Mouse (Mus musculus): ENCODE results near the gene Cir1. TPM values are rescaled to one million over a fixed set of nuclear protein-coding genes. Genes with fewer than 3 reads are reported as not detected.

Cir1 gene
- 33.0 TPM for polyA plus RNA-seq (2017; shearing (Covaris generic))

DNA sequence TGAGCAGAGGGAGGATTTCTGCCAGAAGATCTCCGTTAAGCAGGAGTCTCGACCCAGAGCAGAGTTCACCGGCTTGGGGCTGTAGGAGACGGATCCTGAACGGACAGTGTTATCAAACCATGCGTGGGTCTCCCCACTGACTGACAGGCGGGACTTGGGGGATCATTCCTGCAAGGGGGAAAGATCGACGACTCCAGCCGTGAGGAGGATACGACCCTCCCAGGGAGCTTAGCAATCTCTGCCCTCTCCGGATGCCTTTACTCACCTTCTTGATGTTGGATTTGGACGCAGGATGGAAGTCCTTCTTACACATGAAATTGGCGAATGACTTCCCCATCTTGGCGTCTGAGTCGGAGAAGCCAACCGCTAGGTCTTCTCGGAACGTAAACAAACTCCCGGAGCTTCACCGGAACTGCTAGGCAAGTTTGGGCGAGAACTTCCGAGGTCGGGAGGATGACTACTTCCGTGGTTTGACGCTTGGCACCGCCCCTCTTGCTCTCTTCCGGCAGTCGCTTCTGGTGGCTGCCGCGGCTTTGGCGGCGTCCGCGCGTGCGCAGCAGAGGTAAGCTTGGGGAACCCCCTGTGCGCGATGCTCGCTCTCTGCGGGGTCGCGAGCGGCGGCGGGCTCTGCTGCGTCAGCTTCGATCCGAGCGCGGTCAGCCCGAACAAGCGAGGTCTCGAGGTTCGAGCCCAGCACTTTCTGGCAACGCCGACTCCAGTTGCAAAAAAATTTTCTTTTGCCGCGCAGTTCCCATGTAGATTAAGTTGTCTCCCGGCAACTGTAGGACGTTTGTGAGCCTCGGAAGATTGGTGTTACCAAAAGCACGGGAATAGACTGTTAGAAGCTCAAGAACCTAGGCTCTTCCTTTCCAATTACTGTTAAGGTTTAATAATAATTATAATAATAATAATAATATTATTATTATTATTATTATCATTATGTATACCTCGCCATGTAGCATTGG, at the start of gene Cir1, which contains the start of gene Scrn3:
Gene Cir1, minus strand, starts transcription at position 550 of the 965 bp plus-strand sequence.
Gene Scrn3, plus strand, starts transcription at position 450 of the 965 bp plus-strand sequence.

DNA sequence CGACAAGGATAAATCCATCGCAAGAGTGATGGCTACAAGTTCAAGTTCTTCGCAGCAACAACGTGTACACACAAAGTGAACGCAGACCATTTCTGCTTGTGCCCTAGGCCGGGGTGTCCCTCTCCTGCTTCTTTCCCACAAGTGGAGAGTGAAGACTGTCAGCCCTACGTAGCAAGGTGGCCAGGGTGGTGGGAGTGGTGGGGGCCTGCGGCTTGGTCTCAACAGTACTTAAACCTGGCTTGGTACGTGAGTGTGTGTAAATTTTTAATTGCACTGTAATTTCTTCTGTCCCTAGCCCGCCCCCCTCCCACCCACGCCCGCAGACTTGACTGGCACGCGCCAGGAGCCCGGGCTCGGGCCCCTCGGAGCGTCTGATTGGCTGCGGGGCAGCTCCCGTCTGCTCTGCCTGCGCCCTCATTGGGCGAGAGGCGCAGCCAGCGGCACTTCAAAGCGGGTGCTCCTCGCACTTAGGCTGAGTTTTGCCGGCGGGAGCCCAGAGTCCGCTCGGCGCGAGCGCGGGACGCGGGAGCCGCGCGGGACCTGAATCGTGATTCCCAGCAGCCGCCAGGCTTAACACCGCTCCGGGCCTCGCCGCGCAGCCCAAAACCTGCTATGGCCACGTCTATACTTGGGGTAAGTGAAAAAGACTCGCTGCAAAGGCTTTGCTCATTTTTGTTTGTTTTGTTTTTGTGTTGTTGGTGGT, 40.9 kb downstream of the Cir1 start, which contains the start of gene Sp9:
Gene Sp9, plus strand, starts transcription at position 467 of the 703 bp plus-strand sequence.

Other genes starting within 250 kb of the Cir1 start
- 41.9 TPM for gene Ola1, start 93.8 kb downstream of the Cir1 start, polyA plus RNA-seq (2017; shearing (Covaris generic))
- not detected for gene Sp9, start 40.8 kb downstream of the Cir1 start, polyA plus RNA-seq (2017; shearing (Covaris generic))
- gene Scrn3, start 100 bp downstream of the Cir1 start, polyA plus RNA-seq (2017; shearing (Covaris generic)) = 6.2 TPM
- 7.2 TPM for gene Gpr155, start 73.9 kb upstream of the Cir1 start, polyA plus RNA-seq (2017; shearing (Covaris generic))
- 64.9 TPM for gene Wipf1, start 217.0 kb upstream of the Cir1 start, polyA plus RNA-seq (2017; shearing (Covaris generic))

All from naive thymus-derived CD4-positive, alpha-beta T cell, adult 5 months (primary cell).